Mouse (Mus musculus) cortical plate, adult 2 months (tissue): ENCODE data around the gene Pold2.

Experiments used
- CTCF ChIP-seq: fragments of 200-500 bp; IDR thresholded peaks from 2 replicates; pipeline ENCODE4 v1.5.1; 2011; ENCODE audit warnings: mild to moderate bottlenecking, control low read depth, low read length; ENCODE audit not compliant: insufficient read depth; ENCODE audit errors: extremely low read depth
- POLR2A ChIP-seq: fragments of 200-500 bp; IDR thresholded peaks from 2 replicates; pipeline ENCODE4 v1.6.1; 2011; ENCODE audit warnings: mild to moderate bottlenecking, low read length, control low read depth; ENCODE audit not compliant: insufficient read depth; ENCODE audit errors: extremely low read depth

- TF ChIP-seq CTCF (no peak), POLR2A (no peak)
Measured at GRCm38 (mm10) chr11:5862394-5863105, 15.5 kb downstream of the Pold2 start.
